Mouse (Mus musculus) neural tube, embryonic 12.5 days (tissue): ENCODE data around the gene Ubl3. TPM values are rescaled to one million over a fixed set of nuclear protein-coding genes. Genes with fewer than 3 reads are reported as not detected.

Experiments used
- ATAC-seq: fragments of 200-750 bp; cut with Nextera tagmentation; 2 replicates; pipeline ENCODE4 v1.8.0; 2017; ENCODE audit warnings: low read depth, mild to moderate bottlenecking, moderate TSS enrichment, moderate library complexity; ENCODE audit not compliant: low FRiP score
- H3K27ac ChIP-seq: fragments of 300-500 bp; sonication (generic); 2 replicates; pipeline ENCODE4 v1.5.1; 2016
- H3K27me3 ChIP-seq: fragments of 300-500 bp; sonication (generic); replicated peaks from 2 replicates; pipeline ENCODE4 v1.6.1; 2016; ENCODE audit warnings: mild to moderate bottlenecking
- H3K36me3 ChIP-seq: fragments of 300-500 bp; sonication (generic); 2 replicates; pipeline ENCODE4 v1.6.1; 2016; ENCODE audit warnings: mild to moderate bottlenecking
- H3K4me1 ChIP-seq: fragments of 300-500 bp; sonication (generic); 2 replicates; pipeline ENCODE4 v1.6.1; 2016
- H3K4me2 ChIP-seq: fragments of 300-500 bp; sonication (generic); replicated peaks from 2 replicates; pipeline ENCODE4 v1.6.1; 2016; ENCODE audit warnings: mild to moderate bottlenecking
- H3K4me3 ChIP-seq: fragments of 300-500 bp; sonication (generic); 2 replicates; pipeline ENCODE4 v1.5.1; 2016
- H3K9ac ChIP-seq: fragments of 300-500 bp; sonication (generic); 2 replicates; pipeline ENCODE4 v1.6.1; 2016; ENCODE audit warnings: mild to moderate bottlenecking
- H3K9me3 ChIP-seq: fragments of 300-500 bp; sonication (generic); 2 replicates; pipeline ENCODE4 v1.6.1; 2016; ENCODE audit warnings: mild to moderate bottlenecking
- WGBS: fragments of 180-500 bp; shearing (Covaris S2); methylation state at CpG from one replicate; pipeline ENCODE4 v1.1.7; 2016; 5-methylcytosine and 5-hydroxymethylcytosine counted together
- polyA plus RNA-seq: library from polyadenylated mRNA; unstranded; fragments of >200 nt; fragmentation: Nextera tagmentation; extraction: Ambion mirVana; gene quantifications from 2 replicates; pipeline ENCODE4 v1.2.1, GENCODE M21; 2016

Gene Ubl3
- polyA plus RNA-seq, 1 experiment from 2014 or later, result 106 TPM

DNA sequence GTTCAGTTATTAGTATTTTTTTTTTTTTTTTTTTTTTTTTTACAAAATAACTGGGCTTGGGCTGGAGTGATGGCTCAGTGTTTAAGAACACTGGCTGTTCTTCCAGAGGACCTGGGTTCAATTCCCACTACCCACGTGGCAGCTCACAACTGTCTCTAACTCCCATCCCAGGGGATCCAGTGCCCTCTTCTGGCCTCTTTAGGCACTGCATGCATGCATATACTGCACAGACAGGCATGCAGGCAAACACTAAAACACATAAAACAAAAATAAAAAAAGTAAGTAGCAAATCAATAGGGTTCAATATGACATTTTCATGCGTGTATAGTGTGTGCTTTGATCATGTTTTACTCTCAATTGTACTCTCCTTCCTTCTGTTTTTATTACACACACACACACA lies 26.6 kb upstream of the Ubl3 start:
- Histone ChIP-seq H3K27me3 (no peaks in the 10 kb centered on the region), H3K9me3 (peaks cover 4% of the 10 kb centered on the region; the same call in 1 of the 2 replicates), H3K4me2 (no peak overlapping the region), H3K9ac (no peak overlapping the region), H3K27ac (no peak overlapping the region), H3K4me3 (no peak overlapping the region), H3K4me1 (no peaks in the 10 kb centered on the region), H3K36me3 (no peaks in the 10 kb centered on the region)
- ATAC-seq, result no peak
- 90% methylated on average over 2 of the region's 2 CpGs for WGBS

DNA sequence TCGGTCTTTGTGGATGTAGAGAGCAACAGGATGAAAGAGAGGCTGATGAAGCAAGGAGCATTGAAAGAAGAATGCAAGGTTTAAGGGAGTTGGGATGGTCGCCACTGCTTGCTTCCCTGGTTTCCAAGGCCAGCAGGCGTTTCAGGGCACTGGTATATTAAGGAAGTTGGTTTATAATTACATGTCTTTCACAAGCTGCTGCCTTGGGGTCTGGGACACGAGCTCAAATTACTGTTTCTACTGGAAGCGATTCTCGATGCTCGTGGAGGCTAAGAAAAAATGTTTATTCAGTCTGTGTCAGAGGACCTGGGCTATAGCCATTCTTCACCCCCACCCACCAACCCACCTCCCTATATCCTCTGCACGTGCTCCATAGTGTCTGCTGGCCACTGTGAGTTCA lies 25.8 kb upstream of the Ubl3 start:
- H3K4me3 ChIP-seq, result no peak overlapping the region
- H3K36me3 ChIP-seq, result no peaks in the 10 kb centered on the region
- no peaks in the 10 kb centered on the region for H3K27me3 ChIP-seq
- no peaks in the 10 kb centered on the region for H3K4me1 ChIP-seq
- H3K27ac ChIP-seq, result no peak overlapping the region
- ATAC-seq, result no peak
- 71% methylated on average over 8 of the region's 8 CpGs for WGBS
- H3K9ac ChIP-seq, result no peak overlapping the region
- no peak overlapping the region for H3K4me2 ChIP-seq
- H3K9me3 ChIP-seq, result no peaks in the 10 kb centered on the region

DNA sequence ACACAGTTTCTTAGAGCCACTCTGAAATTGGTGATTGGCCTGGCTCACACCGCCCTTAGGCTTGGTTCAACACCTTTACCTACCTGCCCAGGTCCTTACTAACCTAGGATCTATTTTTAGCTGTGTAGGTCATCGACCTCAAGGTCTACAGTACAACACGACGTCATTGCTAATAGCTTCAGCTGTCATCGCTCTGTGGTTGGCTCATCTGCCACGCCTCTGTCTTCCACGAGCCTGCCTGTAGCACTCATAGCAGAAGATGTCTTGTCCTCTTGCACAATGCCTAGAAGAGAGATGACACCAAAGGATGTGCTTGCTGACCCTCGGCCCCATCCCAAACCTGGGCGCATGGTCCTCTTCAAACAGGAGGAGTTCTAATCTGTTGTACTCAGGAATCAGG lies 24.7 kb upstream of the Ubl3 start:
- no peaks in the 10 kb centered on the region for H3K36me3 ChIP-seq
- H3K27ac ChIP-seq, result no peak overlapping the region
- H3K27me3 ChIP-seq, result no peaks in the 10 kb centered on the region
- no peak overlapping the region for H3K4me3 ChIP-seq
- H3K4me1 ChIP-seq, result no peaks in the 10 kb centered on the region
- H3K9me3 ChIP-seq, result no peaks in the 10 kb centered on the region
- no peak overlapping the region for H3K9ac ChIP-seq
- WGBS, result 85% methylated on average over 9 of the region's 9 CpGs
- H3K4me2 ChIP-seq, result no peak overlapping the region
- ATAC-seq, result no peak

DNA sequence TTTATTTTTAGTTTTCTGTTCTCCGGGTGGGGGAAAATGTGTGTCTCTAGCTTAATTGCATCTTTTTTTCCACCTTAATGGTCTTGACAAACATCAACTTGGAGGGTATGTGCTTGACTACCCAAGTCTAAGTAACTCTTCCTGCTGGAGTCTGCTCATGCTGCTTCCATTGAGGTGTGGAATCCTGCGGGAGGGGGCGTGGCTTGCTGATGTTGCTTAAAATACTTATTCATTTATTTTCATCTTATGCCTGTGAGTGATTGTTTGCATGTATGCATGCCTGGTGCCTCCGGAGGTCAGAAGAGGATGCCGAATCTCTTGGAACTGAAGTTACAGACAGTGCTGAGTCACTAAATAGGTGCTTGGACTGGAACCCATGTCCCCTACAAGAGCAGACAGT lies 22.6 kb upstream of the Ubl3 start:
- WGBS, result 84% methylated on average over 5 of the region's 5 CpGs
- Histone ChIP-seq H3K4me3 (no peak overlapping the region), H3K36me3 (no peaks in the 10 kb centered on the region), H3K4me1 (no peaks in the 10 kb centered on the region), H3K27me3 (no peaks in the 10 kb centered on the region), H3K9me3 (no peaks in the 10 kb centered on the region), H3K27ac (no peak overlapping the region), H3K9ac (no peak overlapping the region), H3K4me2 (no peak overlapping the region)
- no peak for ATAC-seq

DNA sequence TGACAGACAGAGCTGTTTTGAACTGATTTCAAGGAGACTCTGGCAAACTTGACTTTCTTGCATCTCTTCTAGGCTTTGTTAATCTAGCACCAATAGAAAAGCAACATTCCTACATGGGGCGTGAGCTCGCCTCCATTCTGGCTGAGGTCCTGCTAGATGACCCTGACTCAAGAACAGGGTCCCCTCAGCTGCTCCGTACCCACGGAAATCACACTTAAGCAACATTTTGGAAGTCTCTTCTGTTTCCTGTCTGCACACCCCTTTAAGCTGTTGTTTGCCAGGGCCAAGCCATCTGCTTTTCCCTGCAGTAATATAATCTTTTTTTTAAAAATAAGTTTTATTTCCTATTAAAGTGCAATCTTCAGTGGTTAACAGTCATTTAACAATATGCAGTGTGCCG lies 20.1 kb upstream of the Ubl3 start:
- Histone ChIP-seq H3K4me3 (no peak overlapping the region), H3K4me2 (no peak overlapping the region), H3K27me3 (no peaks in the 10 kb centered on the region), H3K36me3 (no peaks in the 10 kb centered on the region), H3K9ac (no peak overlapping the region), H3K4me1 (no peaks in the 10 kb centered on the region), H3K27ac (no peak overlapping the region), H3K9me3 (no peaks in the 10 kb centered on the region)
- 89% methylated on average over 5 of the region's 5 CpGs for WGBS
- no peak for ATAC-seq

DNA sequence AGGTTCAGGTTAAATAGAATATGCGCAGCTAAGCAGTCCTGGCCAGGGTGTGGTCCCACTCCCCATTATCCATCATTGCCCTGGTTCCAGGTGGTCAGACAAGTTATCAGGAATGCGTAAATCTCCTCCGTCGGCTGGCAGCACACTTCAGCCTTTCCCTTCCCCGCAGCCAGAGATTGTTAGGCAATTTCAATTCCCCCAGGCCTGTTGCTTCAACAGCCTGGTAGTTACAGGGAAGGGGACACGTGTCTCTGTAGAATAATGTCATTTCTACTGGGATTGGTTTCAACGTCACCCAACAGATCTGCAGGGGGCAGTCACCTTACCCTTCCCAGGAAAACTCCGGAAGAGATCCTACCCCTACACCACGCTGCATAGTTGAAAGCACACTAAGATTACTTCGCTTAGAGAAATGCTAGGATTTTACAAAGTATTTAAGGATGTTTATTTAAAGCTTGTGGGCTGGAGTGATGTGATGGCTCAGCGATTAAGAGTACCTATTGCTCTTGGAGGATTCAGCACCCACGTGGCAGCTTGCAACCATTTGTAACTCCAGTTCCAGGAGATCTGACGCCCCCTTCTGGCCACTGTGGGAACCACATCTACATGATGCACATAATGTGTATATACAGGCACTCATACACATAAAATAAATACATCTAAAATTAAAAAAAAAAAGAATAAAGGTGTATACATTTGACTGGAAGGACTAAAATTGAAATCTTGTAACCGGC lies 18.1 kb upstream of the Ubl3 start:
- H3K27me3 ChIP-seq, result no peaks in the 10 kb centered on the region
- H3K4me3 ChIP-seq, result no peak overlapping the region
- no peak overlapping the region for H3K9ac ChIP-seq
- no peak for ATAC-seq
- no peaks in the 10 kb centered on the region for H3K9me3 ChIP-seq
- H3K4me2 ChIP-seq, result no peak overlapping the region
- no peaks in the 10 kb centered on the region for H3K36me3 ChIP-seq
- H3K27ac ChIP-seq, result no peak overlapping the region
- H3K4me1 ChIP-seq, result no peaks in the 10 kb centered on the region
- WGBS, result 91% methylated on average over 14 of the region's 14 CpGs

DNA sequence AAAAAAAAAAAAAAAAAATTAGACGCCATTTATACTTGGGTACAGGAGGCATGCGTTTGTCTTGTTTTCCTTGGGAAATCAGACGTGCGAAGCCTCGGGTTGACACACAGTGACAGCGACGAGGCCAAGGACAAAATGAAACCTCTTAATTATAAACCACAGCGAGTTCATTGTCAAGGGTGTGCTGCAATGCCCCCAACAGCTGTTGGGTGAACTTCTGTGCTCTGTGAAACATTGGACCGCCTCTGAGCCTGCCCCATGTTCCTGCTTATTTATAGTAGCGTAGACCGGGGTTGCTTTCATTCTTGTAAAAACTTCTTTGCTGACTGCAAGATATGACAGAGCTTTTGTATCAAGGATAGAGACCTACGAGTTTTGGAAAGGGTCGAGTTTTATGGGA lies 16.9 kb upstream of the Ubl3 start:
- H3K36me3 ChIP-seq, result no peaks in the 10 kb centered on the region
- 81% methylated on average over 13 of the region's 13 CpGs for WGBS

DNA sequence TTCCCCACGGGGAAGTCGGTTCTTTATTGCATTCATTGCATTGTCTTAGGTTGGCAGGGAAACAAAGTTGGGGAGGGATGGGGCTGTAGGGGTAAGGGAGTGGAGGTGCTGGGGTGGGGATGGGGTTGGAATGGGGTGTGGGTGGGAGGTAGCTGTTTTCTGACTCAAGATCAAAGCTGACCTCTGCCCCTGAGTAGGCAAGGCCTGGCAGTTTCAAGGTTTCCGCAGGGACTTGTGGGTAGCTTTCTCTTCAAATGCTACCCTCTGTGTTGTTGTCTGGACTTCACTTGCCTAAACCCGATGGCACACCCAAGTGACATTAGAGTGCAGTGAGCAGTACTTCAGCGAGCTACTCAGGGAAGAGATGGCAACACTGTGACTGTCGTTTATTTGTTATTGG lies 13.0 kb upstream of the Ubl3 start:
- Histone ChIP-seq H3K27ac (no peak overlapping the region), H3K27me3 (no peaks in the 10 kb centered on the region), H3K4me1 (no peaks in the 10 kb centered on the region), H3K36me3 (no peaks in the 10 kb centered on the region), H3K9ac (no peak overlapping the region), H3K9me3 (no peaks in the 10 kb centered on the region), H3K4me2 (no peak overlapping the region), H3K4me3 (no peak overlapping the region)
- ATAC-seq, result no peak
- 21% methylated on average over 6 of the region's 6 CpGs for WGBS

More for the DNA sequence above, 16.9 kb upstream of the Ubl3 start:
- Histone ChIP-seq H3K4me1 (no peaks in the 10 kb centered on the region), H3K9me3 (no peaks in the 10 kb centered on the region), H3K27ac (no peak overlapping the region), H3K4me3 (no peak overlapping the region), H3K4me2 (no peak overlapping the region), H3K27me3 (no peaks in the 10 kb centered on the region), H3K9ac (no peak overlapping the region)
- ATAC-seq, result no peak

DNA sequence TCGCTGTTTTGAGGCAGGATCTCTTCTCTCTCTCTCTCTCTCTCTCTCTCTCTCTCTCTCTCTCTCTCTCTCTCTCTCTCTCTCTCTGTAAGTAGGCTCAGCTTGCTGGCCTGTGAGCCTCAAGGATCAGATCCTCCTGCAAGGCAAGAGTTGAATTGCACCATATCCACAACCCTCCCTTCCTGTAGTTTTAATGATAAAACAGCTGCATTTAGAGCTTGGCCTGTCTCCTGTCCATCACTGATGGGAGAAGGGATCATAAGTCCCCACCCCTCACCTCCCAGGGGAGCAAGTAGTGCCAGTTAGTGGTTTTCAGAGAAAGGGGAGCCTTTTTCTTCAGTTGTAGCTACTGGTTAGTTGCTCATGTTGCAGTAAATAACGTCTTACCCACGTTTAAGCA lies 11.5 kb upstream of the Ubl3 start:
- Histone ChIP-seq H3K9ac (no peak overlapping the region), H3K4me3 (no peak overlapping the region), H3K27ac (no peak overlapping the region), H3K27me3 (no peaks in the 10 kb centered on the region), H3K4me1 (no peaks in the 10 kb centered on the region), H3K9me3 (no peaks in the 10 kb centered on the region), H3K4me2 (no peak overlapping the region), H3K36me3 (no peaks in the 10 kb centered on the region)
- ATAC-seq, result no peak
- WGBS, result 89% methylated on average over 3 of the region's 3 CpGs

DNA sequence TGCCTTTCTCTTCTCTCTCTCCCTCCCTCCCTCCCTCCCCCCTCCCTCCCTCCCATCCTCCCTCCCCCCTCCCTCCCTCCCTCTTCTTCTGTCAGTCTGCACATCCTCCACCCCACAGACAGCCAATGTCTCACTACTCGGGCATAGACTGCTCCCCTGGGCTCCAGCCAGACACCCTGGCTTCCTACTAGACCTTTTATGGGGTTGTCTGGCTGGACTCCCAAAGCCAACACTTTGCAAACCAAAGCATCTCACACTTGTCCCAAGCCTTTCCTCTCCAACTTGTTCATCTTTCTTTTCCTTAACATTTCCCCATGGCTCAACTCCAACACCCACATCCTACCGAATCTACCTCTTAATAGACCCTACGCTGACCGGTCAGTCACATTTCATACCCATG lies 10.7 kb upstream of the Ubl3 start:
- ATAC-seq, result no peak
- no peak overlapping the region for H3K4me2 ChIP-seq
- no peak overlapping the region for H3K27ac ChIP-seq
- H3K36me3 ChIP-seq, result no peaks in the 10 kb centered on the region
- H3K4me1 ChIP-seq, result no peaks in the 10 kb centered on the region
- no peaks in the 10 kb centered on the region for H3K27me3 ChIP-seq
- H3K9ac ChIP-seq, result no peak overlapping the region
- no peak overlapping the region for H3K4me3 ChIP-seq
- WGBS, result 96% methylated on average over 3 of the region's 4 CpGs
- no peaks in the 10 kb centered on the region for H3K9me3 ChIP-seq

DNA sequence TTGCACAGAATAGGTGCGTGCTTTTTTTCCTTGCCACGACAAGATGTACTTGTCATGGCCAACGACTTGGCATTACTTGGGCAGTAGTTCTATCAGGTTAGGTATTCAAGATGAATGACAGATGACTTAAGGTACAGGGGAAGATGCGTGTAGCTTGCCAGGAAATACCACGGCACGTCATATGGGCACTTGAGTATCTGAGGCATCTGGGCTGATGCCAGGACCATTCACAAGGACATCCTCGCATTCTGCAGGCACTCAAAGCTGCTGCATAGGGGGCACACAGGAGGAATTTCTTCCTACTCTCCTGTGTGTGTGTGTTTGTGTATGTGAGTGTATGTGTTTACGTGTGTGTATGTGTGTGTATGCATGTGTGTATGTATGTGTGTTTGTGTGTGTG lies 9.6 kb upstream of the Ubl3 start:
- no peak overlapping the region for H3K4me2 ChIP-seq
- no peak overlapping the region for H3K9ac ChIP-seq
- H3K4me1 ChIP-seq, result no peaks in the 10 kb centered on the region
- WGBS, result 92% methylated on average over 8 of the region's 8 CpGs
- H3K4me3 ChIP-seq, result no peak overlapping the region
- ATAC-seq, result no peak
- H3K9me3 ChIP-seq, result no peaks in the 10 kb centered on the region
- no peaks in the 10 kb centered on the region for H3K27me3 ChIP-seq
- no peak overlapping the region for H3K27ac ChIP-seq
- H3K36me3 ChIP-seq, result no peaks in the 10 kb centered on the region

DNA sequence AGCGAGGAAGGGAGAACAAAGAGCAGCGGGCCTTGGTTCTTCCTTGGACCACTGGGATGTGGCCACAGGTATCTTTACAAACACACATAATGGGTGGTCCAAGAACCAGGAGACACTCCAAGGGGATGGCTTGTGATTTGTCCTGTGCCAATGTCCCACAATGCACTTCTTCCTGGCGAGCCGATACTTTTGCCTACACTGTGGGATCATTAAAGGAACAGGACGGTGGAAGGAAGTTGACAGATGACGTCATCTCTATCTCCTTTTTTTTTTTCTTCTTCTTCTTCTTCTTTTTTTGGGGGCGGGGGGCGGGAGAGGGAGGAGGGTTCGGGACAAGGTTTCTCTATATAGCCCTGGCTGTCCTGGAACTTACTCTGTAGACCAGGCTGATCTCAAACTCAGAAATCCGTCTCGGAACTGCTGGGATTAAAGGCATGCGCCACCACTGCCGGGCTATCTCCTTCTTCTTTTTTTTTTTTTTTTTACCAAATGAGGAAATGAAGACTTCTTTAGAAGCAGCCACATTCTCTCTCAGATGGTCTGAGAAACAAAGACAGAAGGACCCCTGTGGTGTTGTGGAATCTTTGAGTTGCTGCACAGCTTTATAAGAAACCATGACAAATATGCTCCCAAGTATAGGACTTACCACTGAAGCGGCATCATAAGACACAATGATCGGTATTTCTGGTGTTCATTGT lies 6.8 kb upstream of the Ubl3 start:
- 81% methylated on average over 15 of the region's 15 CpGs for WGBS
- Histone ChIP-seq H3K27me3 (no peaks in the 10 kb centered on the region), H3K9me3 (no peaks in the 10 kb centered on the region), H3K36me3 (no peaks in the 10 kb centered on the region), H3K9ac (no peak overlapping the region), H3K4me2 (no peak overlapping the region), H3K4me1 (peaks cover 8% of the 10 kb centered on the region; the same call in 1 of the 2 replicates), H3K27ac (no peak overlapping the region), H3K4me3 (no peak overlapping the region)
- no peak for ATAC-seq

DNA sequence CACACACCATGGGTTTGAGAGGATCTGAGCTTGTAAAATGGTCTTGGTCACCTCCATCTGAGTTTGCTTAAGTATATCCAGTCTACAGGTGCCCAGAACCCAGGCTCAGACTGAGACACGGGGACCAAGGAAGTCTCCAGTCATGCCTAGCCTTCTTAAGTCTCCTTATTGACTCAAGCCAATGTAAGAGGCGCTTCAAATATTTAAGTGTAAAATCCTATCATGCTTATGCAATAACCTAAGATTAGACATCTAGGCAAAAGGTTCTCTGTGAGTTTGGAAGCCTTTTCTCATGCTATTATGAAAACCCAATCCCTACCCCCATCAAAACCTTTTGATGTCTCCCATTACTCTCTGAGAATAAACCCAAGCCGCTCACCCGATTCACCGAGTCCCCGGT lies 5.9 kb upstream of the Ubl3 start:
- Histone ChIP-seq H3K9ac (no peak overlapping the region), H3K36me3 (no peaks in the 10 kb centered on the region), H3K27ac (no peak overlapping the region), H3K9me3 (no peaks in the 10 kb centered on the region), H3K4me1 (peaks cover 10% of the 10 kb centered on the region; the same call in 1 of the 2 replicates), H3K27me3 (no peaks in the 10 kb centered on the region), H3K4me3 (no peak overlapping the region), H3K4me2 (no peak overlapping the region)
- 97% methylated on average over 6 of the region's 6 CpGs for WGBS
- no peak for ATAC-seq
